Mouse (Mus musculus): ENCODE measurements at regions not wholly inside any gene's neighbourhood (a gene's known extent, or its start where the extent isn't known, plus 50 kb on each side); places are given as distances from the start of the nearest gene placed in this dataset.
A peak's percentile ranks its signal among the peaks of the same experiment; 100 is the strongest.
"Not testable (repeated sequence)": the region's sequence is repeated elsewhere in the genome, so short reads cannot be mapped to it uniquely, and the experiment has no call there.

DNA sequence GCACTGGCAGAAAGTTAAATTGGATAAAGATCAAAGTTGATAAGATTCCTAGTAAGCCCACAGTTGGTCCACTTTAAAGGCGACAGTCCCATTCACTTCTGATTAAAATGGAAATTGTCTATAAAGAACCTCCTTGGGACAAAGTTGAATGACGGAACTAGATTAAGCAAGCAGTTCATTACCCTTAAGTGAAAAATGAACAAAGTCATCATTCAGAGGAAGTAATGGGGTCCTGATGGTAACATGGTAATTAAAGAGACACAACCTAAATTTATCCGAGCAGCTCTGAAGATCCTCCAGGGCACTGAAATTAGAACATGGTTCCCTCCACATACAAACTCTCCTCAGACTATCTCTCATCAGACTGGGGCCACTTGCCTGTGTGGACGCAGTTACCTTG lies 116.4 kb upstream of the Nabp1 start:
- DNase-seq, result no peak

DNA sequence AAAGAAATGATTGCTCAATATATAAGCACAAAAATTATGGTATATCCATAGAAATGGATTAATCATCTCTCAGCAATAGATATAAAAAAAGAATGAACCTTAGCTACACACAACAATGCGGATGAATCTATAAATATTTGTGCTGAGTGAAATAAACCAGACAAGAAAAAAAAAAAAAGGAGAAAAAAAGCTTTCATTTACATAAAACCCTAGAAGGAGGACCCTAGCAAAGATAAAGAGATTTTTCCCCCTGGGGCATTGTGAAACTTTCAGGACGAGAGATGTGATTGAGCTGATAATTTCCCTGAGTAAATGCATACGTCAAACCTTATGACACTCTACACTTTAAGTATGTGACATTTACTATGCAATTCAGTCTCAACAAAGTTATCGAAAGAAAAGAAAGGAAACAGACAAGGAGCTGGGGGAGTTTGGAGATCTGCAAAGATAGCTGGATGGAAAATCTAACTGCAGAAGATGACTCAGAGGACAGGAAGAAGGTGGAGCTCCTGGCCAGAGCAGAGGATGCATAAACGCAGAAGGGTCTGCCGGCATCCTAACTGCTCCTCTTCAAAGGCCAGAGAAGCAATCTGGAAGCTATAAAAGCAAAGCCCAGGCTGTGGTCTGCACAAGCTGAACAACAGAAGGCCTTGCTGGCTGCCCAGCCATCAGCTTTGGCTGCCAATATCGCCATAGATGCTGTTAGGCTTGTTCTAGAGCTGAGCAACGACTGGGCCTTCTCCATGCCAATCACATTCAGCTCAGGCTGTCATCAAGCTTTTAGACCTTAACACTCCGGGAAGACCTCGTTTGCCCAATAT lies 115.6 kb upstream of the Nabp1 start:
- DNase-seq, result peak; percentile 56

DNA sequence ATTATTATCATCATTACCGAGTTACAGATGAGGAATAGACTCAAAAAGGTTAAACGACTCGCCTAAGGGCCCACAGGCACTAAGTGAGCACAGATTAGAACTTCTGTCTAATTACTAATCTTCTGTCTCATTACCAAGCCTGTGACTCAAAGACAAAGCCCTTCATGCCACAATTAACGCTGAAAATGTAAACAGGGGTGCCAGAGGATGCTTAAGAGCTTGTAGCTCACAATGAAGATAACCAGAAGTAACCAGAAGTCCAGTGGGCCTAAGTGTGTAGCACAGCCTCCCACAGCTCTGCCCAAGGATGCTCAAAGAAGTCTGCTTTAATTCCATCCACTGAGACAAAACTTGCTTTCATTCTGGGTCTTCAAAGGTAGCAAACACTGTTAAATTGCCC lies 113.7 kb upstream of the Nabp1 start:
- DNase-seq, result no peak

DNA sequence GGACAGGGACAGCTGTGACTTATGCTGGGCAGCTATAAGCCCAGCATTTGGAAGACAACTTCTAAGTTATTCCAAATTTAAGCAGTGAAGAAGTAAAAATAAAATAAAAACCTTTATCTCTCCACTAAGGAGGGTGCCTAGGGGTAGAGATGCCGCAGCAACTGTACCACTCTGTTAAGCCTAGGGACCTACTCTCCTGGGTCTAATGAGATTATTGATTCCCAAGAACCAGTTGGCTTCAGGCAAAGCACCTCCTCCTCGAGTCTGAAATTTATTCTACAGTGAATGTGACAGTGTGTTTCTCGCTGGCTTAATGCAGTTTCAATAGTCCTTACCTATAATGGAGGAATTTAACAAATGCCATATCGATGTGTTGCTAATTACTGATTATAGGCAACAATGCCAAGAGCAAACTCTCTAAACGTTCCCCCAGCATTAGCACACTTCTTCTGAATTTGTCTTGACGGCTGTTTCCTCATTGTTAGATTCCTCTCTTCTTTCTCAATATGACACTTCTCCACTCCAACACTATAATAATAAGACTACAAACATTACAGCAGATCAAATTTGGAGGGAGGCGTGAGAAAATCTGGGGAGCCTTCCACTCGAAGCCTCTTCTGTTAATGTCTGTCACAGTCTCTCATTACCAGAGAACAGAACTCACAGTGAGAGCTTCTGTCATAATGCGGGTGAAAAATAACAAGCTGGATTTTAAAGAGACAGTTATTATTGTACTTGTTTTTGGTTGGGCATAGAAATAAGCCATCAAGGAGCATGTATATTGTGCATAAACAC lies 112.6 kb upstream of the Nabp1 start:
- DNase-seq, result no peak

DNA sequence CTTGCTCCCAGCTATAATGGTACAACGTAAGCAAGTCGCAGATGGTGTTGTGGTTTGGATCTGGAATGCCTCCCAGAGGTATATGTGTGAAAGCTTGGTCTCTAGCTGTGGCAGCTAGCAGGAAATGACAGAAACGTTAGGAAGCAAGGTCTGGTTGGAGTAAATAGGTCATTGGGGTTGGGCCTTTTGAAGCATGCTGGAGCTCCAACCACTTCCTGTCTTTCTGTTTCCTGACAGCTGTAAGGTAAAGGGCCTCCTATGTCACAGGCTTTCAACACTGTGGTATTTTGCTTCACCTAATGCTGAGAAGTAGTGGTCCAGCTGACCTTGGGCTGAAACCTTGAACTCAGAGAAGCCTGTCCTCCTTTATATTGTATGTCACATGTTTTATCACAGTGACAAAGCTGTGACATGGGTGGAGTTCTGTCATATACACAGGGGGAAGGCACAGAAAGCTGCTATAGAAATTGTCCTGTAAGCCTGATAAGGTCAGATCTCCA lies 106.8 kb upstream of the Nabp1 start:
- peak; percentile 78 for DNase-seq

DNA sequence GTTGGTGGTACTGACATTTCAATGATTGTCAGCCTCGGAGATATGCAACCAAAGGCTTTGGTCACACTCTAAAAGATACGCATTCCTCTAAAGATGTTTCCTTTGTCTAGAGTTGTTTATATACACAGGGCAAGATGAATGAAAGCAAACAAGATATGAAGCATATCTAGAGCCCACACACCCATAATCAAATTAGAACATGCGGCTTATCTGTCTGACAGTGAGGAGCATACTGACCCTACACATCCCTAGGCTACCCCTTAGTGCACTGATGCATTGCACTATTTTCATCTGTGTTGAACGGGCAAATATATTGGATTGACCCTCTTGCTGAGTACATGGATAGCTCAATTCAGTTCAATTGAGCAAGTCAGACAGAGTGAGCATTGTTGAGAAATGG lies 105.6 kb upstream of the Nabp1 start:
- no peak for DNase-seq

DNA sequence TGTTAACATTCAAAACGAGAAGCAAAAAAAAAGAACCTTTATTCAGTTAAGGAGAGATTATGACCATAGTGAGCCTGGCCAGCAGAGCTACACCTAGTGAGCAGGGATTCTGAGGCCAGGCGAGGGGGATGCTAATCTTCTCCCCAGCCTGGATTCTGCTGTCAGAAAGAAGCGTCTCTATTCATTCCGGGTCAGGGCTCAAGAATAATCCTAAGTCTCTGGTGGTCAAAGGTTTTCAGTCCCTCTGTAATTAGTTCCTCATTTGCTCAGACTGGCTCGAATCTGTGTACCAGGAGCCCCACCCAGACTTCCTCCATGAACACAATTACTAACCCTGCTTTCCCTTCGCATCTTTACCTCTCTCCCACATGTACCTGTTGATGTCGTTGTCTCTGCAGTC lies 101.8 kb upstream of the Nabp1 start:
- DNase-seq, result no peak

DNA sequence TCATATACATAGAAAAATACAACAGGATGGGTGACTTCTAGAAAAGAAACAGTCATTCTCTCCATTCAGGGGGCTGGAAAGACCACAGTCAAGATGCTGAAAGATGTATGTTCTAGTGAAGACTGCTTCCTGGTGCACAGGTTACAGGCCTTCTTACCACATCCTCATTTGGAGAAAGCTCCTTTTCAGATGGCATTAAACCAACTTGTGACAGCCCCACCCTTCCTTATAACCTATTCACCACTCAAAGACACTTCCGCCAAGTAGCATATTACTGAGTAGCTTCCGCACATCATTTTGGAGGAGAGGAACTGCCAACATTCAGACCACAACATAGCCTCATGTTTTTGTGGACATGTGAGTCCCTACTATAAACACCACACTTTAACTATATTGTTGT lies 99.5 kb upstream of the Nabp1 start:
- DNase-seq, result peak; percentile 43

DNA sequence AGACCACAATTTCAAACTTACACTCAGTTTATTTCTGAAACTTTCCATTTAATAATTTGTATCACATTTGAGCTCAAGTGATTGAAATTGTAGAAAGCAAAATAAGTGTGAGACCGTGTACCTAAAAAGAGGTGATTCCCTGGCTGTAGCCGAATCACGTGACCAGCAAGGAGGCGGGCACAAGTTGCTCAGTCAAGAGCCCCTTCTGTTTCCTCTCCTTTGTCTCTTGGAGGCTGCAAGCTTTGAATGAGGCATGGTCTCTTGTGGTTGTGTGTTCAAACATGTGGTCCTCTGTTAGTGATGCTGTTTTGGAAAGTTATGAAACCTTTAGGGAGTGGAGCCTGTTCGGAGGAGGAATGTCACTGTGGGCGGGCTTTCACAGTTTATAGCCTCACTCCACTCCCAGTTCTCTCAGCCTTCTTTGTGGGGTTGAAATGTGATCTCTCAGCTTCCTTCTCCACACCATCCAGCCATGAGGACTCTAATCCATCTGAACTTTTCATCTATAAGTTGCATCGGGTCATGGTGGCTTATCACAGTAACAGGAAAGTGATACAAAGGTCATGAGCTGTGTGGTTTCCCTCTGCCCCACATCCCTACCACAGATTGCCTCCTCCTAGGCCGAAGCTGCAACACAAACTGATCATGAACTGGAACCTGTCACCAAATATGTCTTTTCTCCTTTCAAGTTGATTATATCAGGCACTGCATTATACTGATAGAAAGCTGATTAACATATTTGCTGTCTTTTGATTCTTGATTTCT lies 94.3 kb upstream of the Nabp1 start:
- no peak for DNase-seq

DNA sequence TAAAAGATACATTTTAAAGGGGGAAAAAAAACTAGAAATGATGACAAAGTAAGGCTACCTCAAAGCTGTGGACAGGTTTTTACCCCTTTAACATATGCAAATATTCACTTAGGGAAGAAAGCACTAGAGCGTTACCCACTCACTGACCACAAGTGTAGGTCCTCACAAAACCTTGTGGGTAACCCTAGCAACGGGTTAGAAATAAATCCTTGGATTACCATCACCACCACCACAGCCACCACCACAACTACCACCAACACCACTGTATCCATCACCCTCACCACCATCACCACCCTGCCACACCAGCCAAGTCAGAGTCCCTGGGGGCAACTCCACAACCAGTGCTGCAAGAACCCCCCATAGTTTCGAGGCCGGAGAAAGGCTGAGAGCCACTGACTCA lies 91.4 kb upstream of the Nabp1 start:
- DNase-seq, result no peak

DNA sequence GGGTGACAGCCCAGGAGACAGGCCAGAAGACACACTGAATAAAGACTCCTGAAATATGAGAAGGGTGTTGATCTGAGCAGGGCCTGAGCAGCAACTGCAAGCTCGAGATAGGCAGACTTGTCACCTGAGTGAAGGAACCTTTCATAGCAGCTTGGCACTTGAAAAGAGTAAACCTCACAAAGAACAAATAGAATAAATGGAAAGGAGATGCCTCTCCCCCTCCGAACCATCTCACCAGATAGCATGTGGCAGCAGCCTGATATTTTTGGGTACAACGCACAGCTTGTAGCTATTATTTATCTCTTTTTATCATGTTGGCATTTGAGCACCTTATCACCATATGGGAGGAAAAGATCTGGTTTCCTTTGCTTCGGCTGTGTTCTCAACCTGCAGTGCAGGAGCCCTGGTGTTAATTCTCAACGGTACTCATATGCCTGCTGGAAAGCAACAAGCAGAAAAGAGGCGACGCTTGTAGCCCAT lies 88.0 kb upstream of the Nabp1 start:
- no peak for DNase-seq

DNA sequence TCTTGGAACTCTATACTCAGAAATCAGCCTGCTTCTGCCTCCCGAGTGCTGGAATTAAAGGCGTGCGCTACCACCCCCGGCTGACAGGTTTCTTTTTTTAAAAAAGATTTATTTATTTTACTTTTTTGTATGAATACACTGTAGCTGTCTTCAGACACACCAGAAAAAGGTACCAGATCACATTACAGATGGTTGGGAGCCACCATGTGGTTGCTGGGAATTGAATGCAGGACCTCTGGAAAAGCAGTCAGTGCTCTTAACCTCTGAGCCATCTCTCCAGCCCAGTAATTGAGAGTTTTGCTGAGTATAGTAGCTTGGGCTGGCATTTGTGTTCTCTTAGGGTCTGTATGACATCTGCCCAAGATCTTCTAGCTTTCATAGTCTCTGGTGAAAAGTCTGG lies 78.4 kb upstream of the Nabp1 start:
- DNase-seq, result not testable (repeated sequence)

DNA sequence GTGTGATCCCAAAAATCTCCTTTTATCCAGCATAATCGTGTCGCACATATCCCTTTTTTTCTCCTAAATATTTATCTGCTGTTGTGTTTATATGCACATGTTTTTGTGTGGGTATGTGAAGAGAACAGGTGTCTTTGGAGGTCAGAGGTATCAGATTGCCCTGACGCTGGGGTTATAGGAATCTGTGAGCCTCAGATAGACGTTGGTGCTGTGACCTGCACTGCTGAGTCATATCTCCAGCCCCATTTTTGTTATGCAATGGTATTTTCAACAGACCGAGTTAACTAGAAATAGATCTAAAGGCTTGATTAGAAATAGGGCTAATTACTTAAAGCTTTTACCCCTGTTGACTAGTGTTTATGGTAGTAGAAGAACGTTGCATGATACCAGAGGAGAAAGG lies 75.5 kb upstream of the Nabp1 start:
- DNase-seq, result no peak

DNA sequence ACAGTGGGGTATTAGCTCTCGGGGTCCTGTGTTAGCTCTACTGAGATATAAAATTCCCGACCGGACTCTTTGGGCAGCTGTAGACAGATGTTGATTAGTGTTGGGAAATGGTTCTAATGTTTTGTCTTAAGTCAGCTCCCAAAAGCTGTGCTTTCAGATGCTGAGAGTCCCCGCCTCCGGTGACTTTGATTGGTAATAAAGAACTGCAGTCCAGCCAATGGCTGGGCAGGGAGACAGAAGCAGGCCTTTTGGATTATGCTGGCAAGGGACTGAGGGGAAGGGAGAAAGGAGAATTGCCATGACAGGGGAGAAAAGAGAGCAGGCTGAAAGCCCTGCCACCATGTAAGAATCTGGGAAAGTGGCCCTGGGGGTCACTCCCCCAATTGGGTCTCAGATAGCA lies 73.4 kb upstream of the Nabp1 start:
- DNase-seq, result no peak

DNA sequence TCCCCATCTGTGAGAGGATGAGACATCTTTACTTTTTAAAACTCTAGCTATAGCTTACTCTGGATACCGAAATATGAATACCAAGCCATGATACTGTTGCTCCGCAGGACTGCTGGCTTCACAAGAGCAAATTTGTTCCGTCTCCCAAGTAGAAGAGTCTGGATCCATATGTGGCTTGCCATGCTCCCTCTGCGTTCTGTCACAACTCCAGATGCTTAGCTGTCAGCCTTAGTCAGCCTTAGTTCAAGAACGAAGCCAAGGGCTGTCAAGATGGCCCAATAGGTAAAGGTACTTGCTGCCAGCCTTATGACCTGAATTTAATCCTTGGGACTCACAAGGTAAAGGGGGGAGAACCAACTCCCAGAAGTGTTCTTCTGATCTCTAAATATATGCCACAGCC lies 64.6 kb upstream of the Nabp1 start:
- no peak for DNase-seq

DNA sequence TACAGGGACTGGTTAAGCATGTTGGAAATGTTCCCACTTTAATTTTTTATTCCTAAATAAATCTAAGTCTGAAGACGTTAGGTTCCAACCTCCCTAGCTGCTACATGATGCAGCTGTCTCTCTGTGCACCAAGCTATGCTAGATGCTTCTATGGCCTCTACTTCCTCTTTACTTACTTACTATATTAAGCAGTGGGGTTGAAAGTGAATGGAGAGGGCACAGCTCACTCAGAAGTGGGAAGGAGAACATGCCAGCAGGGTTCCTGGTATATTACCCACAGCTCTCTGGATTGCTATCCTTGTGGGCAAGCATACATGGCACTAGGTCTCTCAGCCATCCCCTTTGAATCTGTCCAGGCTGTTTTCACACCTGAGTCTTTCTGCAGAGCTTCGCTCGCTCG lies 61.4 kb upstream of the Nabp1 start:
- no peak for DNase-seq

DNA sequence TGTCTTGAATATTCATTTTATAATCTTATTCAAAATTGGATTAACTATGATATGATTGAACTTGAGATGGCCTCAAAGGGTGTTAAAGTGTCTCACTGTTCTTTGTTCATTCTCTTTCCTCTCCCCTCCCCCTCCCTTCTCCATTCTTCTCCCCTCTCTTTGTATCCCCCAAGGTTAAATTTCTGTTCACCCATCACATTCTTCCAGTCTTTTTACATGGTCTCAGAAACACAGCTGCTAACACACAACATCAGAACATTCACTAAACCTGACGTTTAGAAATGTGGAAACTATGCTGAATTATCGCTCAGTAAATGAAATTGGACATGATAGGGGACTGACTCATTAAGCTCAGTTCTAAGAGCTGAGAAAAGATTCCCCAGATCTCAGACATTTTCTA lies 60.6 kb upstream of the Nabp1 start:
- no peak for DNase-seq

DNA sequence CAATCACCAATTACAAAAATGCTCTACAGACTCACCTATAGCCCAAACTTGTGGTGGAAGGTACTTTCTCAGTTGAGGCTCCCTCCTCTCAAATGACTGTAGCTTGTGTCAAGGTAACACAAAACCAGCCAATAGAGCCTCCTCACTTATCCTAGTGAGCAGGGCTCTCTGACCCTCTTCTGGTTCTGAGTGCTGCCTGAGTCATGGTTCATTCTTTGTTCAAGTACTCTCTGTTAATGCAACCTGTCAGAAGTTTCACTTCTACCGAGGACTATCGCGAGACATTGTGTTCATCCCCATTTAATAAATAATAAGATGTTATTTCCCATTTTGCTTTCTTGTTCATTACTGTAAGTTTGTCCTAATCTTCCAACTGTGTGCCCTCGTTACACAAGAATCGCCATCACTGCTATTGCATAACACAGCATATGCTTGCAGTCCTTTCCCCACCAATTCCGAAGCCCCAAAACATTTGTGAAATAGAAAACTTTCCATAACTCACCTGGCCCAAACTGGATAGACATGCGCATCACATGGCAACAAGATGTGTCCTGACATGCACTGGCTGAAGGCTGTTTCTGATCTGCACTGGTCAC lies 59.6 kb upstream of the Nabp1 start:
- DNase-seq, result no peak

DNA sequence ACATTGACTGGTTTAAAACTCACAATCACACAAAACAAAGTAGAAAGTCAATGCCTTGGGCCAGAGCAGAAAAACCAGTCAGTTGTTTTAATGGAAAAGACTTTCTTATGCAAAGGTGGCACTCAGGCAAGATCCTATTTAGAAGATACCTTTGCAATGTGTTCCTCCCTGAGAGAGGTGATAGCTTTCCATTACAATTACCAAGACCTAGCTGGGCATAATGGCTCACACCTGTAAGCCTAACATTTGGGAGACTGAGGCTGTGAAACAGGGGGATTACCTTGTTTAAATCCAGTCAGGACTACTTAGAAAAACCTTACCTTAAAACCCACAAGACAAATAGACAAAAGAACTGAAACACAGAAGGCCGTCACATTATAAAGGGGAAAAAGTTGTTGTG lies 57.9 kb upstream of the Nabp1 start:
- no peak for DNase-seq

DNA sequence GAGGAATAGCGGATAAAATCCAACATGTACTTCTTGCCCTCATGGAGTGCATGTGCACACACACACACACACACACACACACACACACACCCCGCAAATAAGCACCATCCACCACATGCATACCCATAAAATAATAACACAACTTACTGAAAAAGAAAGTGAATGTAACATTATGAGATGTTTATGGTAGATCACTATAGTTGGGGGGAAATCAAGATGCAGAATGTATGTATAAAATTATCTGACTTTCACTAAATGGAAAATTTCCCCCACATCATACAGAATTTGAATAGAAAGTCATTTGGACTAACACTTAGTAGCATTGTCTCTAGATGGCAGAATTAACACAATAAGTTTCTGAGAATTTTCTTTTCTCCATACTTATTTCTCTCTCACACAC lies 57.2 kb upstream of the Nabp1 start:
- DNase-seq, result no peak

DNA sequence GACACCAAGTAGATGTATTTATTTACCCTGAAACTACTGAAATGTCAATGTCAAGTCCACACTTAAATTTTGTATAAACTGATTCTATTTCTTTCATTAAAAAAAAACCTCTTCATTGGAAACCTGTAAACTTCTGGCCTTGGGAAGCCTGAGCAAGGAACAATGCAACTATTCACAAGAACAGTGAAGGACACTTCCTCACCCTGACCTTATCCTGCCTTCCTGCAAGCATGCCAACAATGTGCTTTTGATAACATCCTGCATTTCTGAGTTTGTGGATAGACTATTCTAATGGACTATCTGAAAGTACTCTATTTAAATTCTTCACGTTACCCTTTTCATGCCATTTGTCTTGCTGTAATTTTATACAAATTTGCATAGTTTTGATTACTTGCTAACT lies 53.1 kb upstream of the Nabp1 start:
- DNase-seq, result no peak

DNA sequence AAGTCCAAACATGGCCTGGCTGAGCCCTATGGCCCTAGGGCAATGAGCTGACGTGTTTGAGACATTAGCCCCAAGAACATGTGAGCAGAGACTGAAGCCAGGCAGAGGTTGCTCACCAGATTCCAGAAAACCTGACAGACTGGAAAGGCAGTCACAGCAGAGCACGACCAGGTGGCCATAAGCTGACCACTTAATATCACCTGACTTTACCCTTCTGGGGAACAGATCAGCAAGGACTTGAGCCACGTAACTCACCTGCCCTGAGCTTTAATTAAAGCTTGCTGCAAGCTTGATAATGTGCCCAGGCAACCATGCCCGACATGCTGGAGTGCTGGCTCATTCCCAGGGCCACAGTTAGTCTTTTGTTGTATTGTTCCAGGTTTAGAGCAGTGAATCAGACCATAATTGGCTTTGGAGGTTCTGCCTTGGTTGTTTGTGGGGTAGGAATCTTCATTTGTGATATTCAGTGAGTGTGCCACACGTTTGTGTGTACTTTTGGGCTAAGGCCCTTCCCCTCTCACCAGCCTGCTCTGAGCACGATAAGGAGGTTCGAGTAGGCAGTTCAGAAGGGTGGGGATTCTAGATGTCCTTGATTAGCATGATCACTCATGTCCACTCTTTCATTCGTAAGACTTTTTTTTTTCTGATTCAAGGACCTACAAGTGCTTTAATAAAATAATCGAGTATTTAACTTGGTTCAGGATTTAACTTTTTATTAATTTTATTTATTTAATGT lies 52.1 kb upstream of the Nabp1 start:
- DNase-seq, result no peak

Data from thymus, postnatal 14 days (tissue).